Mouse (Mus musculus): ENCODE results near the gene Speer2. TPM values are rescaled to one million over a fixed set of nuclear protein-coding genes. Genes with fewer than 3 reads are reported as not detected.

The Speer2 gene
- polyA plus RNA-seq (2014; fragmentation: Illumina TruSeq; extraction: RNeasy Lipid Tissue Mini Kit (QIAGEN cat#74804); ENCODE audit: low read depth, low replicate concordance), result not detected

DNA sequence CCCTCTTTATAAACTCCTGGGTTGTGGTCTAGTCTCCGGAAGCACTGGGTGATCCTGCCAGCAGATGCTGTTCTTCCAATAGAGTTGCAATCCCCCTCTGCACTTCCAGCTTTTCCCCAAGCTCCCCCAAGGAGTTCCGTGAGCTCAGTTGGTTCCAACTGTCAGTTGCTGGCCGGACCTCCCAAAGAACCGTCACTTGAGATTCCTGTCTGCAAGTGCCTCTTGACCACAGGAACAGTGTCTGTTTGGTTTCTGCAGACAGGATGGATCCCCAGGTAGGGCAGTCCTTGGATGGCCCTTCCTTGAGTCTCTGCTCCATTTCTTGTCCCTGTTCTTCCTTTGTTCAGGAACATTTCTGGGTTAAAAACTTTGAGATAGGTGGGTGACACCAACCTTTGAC lies at the start of gene Speer2:
TSS of gene Speer2 (minus strand) at position 101 of the 400 bp plus-strand sequence.

Data from liver, adult 10 weeks (tissue).